Comparison of ENCODE assay signal across 14 mouse cellular contexts in genomic region chr4:44851835-44852251, GRCm38 (mm10).
DNase-seq lines count a peak whose midpoint lies in the region; ATAC-seq lines count a peak whose summit lies in the region.
"Had no signal": no experiment of that assay in that cellular context is flagged by ENCODE, and none has a peak within 500 bp of the region (broad histone marks: within the 10 kb centered on the region; RNA-seq: fewer than 3 reads in every experiment).

No protein-coding gene starts in this region.

- DNase-seq in B cell, adult 2 months: peak; percentile 43 to 47
- peak; percentile 51 for DNase-seq in ZHBTc4 (ENCODE audit: low read depth, low spot score)
- DNase-seq in midbrain, embryonic 14.5 days: peak; percentile 80
- DNase-seq in thymus, postnatal 10 days (ENCODE audit: low spot score in 2 of 2): no peak
- DNase-seq in layer of hippocampus, adult 8-10 months (ENCODE audit: low spot score in 2 of 2): no peak
- DNase-seq in heart, adult 8-10 months (ENCODE audit: low spot score): no peak
- DNase-seq in cerebellum, adult 18-20 months: no peak
- DNase-seq: adrenal gland, adult 2 months; cerebellum, postnatal 25 days; liver, embryonic 13.5 days had no signal

- 7% methylated on average over 6 of the region's 6 CpGs for WGBS in forebrain, embryonic 16.5 days
- WGBS in midbrain, embryonic 14.5 days: 4% methylated on average over 6 of the region's 6 CpGs

- H3K4me2 ChIP-seq in forebrain, embryonic 16.5 days (ENCODE audit: low read length): no peak overlapping the region
- H3K4me2 ChIP-seq in midbrain, embryonic 14.5 days (ENCODE audit: low read length): no peak overlapping the region
- H3K4me2 ChIP-seq: heart, embryonic 12.5 days; liver, embryonic 13.5 days had no signal

- no peak overlapping the region for H3K27ac ChIP-seq in forebrain, embryonic 16.5 days (ENCODE audit: low read length)
- peak overlapping the region; percentile 46 for H3K27ac ChIP-seq in midbrain, embryonic 14.5 days (replicated peaks; ENCODE audit: low read depth, low read length)
- H3K27ac ChIP-seq: liver, embryonic 13.5 days had no signal

- no peak overlapping the region for H3K9ac ChIP-seq in forebrain, embryonic 16.5 days (replicated peaks; ENCODE audit: low read depth, low read length)
- H3K9ac ChIP-seq in midbrain, embryonic 14.5 days (replicated peaks; ENCODE audit: low read length): no peak overlapping the region
- H3K9ac ChIP-seq: heart, embryonic 12.5 days; liver, embryonic 13.5 days had no signal

- no peaks in the 10 kb centered on the region for H3K36me3 ChIP-seq in forebrain, embryonic 16.5 days (ENCODE audit: control insufficient read depth, insufficient read depth)
- no peaks in the 10 kb centered on the region for H3K36me3 ChIP-seq in midbrain, embryonic 14.5 days (ENCODE audit: control insufficient read depth, insufficient read depth, low read length)
- H3K36me3 ChIP-seq: heart, embryonic 12.5 days; liver, embryonic 13.5 days had no signal

- peaks cover 4% of the 10 kb centered on the region; the same call in 1 of the 2 replicates for H3K4me1 ChIP-seq in forebrain, embryonic 16.5 days (replicated peaks; ENCODE audit: control insufficient read depth, insufficient read depth, low read length)
- H3K4me1 ChIP-seq in midbrain, embryonic 14.5 days (ENCODE audit: control insufficient read depth, insufficient read depth, low read length): peaks cover 5% of the 10 kb centered on the region; the same call in 1 of the 2 replicates
- H3K4me1 ChIP-seq: liver, embryonic 13.5 days had no signal

- H3K9me3 ChIP-seq in forebrain, embryonic 16.5 days (ENCODE audit: control insufficient read depth, low read length): no peaks in the 10 kb centered on the region
- H3K9me3 ChIP-seq in midbrain, embryonic 14.5 days (ENCODE audit: control insufficient read depth, low read length): no peaks in the 10 kb centered on the region
- H3K9me3 ChIP-seq: heart, embryonic 12.5 days; liver, embryonic 13.5 days had no signal

- no peaks in the 10 kb centered on the region for H3K27me3 ChIP-seq in forebrain, embryonic 16.5 days (replicated peaks; ENCODE audit: control insufficient read depth, insufficient read depth, low read length)
- H3K27me3 ChIP-seq in midbrain, embryonic 14.5 days (ENCODE audit: control insufficient read depth, insufficient read depth, low read length): peaks cover 50% of the 10 kb centered on the region
- H3K27me3 ChIP-seq: CH12.LX; heart, embryonic 12.5 days; liver, embryonic 13.5 days had no signal

- peak; percentile 61; the same call in 1 of the 2 replicates for ATAC-seq in forebrain, embryonic 16.5 days
- peak; percentile 60; the same call in 1 of the 2 replicates for ATAC-seq in midbrain, embryonic 14.5 days (ENCODE audit: low FRiP score, low TSS enrichment)
- ATAC-seq: intestine, embryonic 16.5 days had no signal

- H3K4me3 ChIP-seq in forebrain, embryonic 16.5 days (replicated peaks; ENCODE audit: low read length): no peak overlapping the region
- no peak overlapping the region for H3K4me3 ChIP-seq in midbrain, embryonic 14.5 days (replicated peaks; ENCODE audit: low read depth, low read length)
- H3K4me3 ChIP-seq: heart, embryonic 12.5 days; liver, embryonic 13.5 days had no signal

Comparison
In these comparisons a context has a peak if more than half of its experiments do, and no peak if none do; other contexts are left out.
1. DNase-seq: peak in B cell, adult 2 months (2 of 2), ZHBTc4 (single experiment) and midbrain, embryonic 14.5 days (single experiment); none in thymus, postnatal 10 days (0 of 2), layer of hippocampus, adult 8-10 months (0 of 2), heart, adult 8-10 months (single experiment) and cerebellum, adult 18-20 months (0 of 2).